Mouse (Mus musculus) thymus, adult 18-20 months (tissue): ENCODE results near the gene Hoxa2.

Experiments used
- DNase-seq, 2 experiments: peaks; one replicate each; pipeline ENCODE4 v3.0.0; 2022; ENCODE audit warnings: mixed read lengths in 2 of 2

Hoxa2 gene

GRCm38 (mm10) chr6:52162611-52163365 is 1.8 kb downstream of the Hoxa2 start:
- DNase-seq: no peak

DNA sequence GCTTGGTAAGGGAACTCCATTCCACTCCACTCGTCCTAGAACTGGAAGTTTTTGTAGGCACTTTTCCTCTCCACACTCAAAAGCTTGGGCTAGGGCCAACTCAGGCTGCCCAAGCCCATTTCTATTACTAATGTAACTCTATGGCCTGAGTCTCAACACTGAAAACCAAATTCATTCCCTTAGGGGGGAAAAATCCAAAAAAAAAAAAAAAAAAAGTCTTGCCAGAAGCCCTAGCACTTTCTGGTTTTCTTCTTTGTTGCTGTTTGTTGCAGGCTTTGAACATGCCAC is 2.6 kb downstream of the Hoxa2 start:
- DNase-seq: no peak

DNA sequence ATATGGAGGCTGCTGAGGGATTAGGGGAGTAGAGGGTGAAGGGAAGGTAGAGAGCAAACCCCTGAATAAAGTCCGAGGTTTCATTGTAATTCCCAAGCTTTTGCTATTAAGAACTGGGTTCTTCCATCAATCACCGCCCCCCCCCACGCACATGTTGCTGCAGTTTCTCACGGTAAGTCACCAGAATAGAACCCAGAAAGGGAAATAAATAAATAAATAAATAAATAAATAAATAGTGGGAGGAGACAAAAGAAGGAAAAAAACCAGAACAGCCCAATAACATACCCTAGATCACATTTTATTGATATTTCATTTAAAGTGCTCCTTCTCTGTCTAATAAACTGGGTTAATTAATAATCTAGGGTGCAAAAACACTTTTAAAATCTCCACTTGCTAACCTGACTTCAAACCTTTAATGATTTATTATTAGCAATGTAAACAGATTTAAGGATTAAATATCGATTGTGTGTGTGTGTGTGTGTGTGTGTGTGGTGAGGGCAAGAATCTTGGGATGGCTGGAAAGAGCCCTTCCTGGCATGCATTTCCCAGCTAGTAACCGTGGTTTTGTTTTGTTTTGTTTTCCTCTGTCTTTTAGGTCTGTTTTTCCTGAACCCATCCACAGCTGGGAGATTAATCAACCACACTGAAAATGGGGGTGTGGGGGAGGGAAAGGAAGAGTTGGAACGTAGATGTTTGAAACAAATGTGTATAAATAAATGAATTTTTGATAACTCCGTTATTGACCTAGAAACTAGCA is 3.1 kb downstream of the Hoxa2 start:
- DNase-seq: no peak

DNA sequence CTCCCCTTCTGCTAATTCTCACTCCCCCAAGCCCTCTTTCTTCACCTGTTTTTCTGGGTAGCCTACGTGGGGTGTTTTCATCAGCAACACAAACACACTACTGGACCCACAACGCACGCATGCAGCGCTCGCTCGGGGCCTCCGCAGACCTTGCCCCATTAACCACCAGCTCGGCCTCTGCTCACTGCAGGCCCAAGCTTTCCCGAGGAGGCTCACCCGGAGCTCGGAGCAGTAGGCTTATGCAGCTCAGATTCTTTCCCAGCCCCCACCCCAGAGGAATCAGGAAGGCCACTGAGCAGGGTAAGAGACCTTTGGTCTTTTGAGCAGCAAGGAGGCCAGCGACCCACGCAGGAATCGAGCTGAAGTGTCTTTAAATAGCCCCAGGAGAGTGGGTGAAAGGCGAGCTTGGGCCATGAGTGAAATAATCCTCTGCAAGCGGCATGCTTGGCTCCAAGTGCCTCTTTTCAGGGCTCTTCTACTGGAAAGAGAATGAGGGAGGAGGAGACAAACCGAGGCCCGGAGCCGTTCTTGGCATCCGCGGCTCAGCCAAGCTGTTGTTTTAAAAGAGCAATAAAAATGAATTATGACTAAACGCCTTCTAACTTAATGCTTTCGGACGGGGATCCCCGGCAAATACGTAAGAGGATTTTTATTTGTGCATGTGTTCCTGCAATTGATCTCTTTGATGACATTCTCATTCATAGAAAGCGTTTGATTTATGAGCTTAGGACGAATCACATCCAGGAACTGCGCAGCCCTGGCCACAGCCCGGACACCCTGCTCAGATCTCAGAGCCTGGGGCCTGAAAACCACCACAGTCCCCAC is 3.9 kb downstream of the Hoxa2 start:
- DNase-seq: no peak

DNA sequence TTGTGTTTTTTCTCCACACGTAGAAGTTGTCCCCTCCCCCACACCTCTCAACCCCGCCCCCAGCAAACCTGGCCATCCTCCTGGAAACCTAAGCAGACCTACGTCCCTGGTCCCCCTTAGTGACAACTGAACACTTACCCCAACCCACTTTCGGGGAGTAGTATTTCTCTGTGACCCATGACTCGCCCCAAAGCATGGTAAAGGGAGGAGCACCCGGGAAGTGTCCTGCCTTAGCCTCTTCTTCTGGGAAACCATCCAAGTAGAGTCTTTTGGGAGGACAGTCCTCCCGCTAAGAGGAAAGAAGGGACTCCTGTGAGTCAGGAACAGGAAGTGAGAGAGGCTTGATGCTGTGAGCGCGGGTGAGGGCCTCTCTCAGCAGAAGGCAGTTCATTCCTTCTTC is 4.7 kb downstream of the Hoxa2 start:
- no peak for DNase-seq

- DNase-seq: no peak
These were observed 5.4 kb downstream of the Hoxa2 start for GRCm38 (mm10) chr6:52159164-52159761.

- peak; percentile 51 to 55 for DNase-seq
These were observed 6.2 kb downstream of the Hoxa2 start, which contains the start of gene Hoxa1 for GRCm38 (mm10) chr6:52158276-52159051. Hoxa1 (minus strand) TSS chr6:52158317.

- no peak for DNase-seq
These were observed 7.0 kb downstream of the Hoxa2 start for GRCm38 (mm10) chr6:52157466-52158275.

DNA sequence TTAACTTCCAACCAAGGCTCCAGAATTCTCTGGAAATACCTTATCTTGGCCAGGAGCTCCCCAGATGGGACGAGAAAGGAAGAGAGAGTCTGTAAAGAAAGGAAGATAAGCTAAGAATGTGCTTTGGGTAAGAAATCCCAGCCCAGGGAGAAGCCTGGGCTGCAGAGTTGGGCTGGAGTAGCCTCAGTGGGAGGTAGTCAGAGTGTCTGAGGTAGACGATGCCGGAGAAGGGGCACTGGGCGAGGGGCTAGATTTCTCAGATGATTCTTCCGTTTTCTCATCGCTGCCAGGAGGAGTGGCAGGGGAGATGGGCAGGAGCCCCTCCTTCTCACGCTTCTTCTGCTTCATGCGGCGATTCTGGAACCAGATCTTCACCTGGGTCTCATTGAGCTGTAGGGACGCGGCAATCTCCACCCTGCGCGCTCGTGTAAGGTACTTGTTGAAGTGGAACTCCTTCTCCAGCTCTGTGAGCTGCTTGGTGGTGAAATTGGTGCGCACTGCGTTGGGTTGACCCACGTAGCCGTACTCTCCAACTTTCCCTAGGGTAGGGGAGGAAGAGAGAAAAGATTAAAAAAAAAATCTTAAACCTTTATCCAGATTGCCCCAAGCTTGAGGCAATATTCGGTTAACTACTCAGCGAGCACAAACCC is 8.0 kb downstream of the Hoxa2 start:
- DNase-seq: no peak

DNA sequence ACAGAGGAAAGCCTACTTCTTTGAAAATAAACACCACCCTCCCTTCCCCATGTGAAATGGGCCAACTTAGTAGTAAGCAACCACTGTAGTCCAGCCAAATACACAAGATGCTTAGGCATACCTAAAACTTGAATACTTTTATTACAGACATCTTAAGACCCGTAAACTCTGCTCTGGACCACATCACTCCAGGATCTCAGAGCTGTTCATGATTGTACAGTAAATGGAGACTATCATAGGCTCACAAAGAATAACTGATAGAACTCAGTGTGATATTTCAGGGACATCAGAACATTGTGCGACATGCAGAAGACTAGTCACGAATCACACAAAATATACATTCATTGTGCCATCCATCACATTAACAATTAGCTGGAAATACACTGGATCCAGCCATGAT is 9.2 kb downstream of the Hoxa2 start:
- DNase-seq: no peak

DNA sequence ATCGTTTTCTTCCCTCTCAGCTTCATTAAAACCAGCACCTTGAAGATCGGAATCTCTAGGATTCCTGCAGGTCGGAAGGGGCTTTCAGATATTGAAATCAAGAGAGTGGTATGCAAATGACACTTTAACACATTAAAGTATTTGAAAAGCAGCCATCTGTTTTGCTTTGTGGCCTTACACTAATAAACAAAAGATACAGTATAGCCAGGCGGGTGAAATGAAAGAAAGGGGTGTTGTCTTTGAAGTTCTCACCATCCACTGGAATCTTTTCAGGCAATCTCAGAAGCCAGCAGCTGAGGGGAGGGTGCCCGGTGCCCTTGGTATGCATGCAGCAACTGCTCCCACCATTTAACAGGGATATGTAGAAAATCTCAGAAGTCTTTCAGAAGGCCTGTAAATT is 10.6 kb downstream of the Hoxa2 start:
- no peak for DNase-seq

DNA sequence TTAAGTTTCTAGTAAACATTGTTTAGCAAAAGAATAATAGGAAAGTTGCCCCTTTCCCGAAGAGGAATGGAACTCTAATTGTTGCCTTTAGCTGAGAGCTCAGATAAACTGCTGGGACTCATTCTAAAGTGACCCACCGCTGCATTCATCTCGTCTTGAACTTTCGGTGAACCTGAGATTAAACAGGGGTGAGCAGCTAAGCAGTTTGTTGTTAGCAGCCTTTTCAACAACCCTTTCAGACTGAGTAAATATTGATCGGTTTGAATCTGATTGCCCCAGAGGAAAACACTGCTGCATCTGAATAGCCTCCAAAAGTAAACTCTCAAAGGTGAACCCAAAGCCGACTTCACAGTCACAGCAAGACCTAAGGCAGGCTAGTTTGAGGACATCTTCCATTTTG is 11.4 kb downstream of the Hoxa2 start:
- DNase-seq: no peak

GRCm38 (mm10) chr6:52152226-52153193 is 12.1 kb downstream of the Hoxa2 start:
- no peak for DNase-seq

DNA sequence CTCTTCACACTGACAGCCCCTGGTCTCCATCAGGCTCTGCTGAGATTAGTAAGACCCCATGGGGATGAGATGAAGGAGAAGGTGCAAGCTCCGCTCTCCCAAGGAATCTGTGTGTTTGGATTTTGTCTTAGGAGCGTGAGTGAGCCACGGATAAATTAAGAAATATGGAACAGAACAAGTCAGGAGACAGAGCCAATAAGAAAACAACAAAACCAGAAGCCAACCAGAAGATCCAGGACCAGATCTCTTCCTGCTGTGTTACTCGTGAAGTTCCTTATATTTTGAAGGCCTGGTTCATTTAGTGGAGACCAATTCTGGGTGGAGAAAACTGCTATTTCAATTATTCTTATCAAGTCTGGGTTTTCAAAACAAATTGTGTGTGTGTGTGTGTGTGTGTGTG is 13.1 kb downstream of the Hoxa2 start:
- DNase-seq: no peak

DNA sequence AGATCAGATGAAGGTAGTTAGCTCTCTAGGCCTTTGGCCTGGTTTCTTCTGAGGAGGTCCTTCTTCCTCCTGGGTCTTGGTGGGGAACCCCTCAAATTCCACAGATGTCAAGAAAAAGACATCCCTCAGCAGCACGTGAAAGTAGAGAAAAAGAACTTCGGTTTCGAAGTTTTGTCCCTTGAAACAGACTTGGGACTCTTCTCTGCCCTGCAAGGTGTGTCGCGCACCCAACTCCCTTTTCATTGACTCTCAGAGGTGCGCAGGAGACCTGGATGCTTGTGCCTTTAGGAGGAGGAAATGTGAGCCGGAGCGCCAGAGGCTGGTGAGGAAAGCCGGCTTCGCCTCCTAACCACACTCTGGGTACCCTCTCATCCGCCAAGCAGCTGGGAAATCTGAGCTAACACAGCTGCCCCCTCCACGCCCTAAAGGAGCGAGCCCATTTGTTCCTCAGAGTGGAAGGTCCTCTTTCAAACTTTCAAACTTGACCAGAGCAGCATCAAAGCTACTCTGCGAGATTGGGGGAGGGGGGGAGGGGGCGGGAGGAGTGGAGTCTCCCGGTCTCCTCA is 14.1 kb downstream of the Hoxa2 start:
- no peak for DNase-seq

DNA sequence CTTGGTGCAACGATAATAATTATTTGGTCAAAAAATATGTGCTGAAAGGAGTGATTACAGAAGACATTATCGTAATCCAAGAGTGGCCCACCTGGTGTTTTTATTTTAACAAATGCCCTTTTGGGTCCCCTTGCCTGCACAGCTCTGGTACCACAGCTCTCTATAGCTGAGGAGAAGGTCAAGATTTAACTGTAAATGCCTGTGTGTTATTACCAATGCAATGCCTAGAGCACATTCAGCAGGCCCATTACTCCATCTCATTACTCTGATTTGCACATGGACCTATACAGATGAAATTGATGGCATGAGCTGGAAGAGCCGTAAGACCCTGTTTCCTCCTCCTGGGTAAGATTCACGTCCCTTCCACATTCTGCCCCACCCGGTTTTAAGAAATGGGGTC is 25.5 kb downstream of the Hoxa2 start:
- DNase-seq: no peak

DNA sequence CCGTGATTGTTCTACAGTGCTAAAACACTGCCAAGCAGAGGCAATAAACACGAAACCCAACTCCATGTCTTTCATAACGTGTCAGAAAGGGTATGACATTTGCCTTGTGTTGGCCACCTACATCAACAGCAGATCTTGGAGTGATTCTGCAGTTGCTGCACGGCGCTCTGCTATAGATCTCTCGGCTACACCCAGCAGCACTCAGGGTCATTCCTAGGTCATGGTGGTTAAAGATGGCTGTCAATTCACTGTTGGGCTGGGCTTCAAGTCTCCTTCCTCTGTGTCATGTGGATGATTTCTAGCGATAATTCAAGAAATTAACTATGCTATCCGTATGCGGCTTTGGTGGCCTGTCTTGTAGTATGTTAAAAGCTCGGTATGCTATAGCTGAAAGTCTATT is 26.1 kb downstream of the Hoxa2 start:
- DNase-seq: no peak

GRCm38 (mm10) chr6:52137841-52138535 is 26.6 kb downstream of the Hoxa2 start:
- DNase-seq: no peak

DNA sequence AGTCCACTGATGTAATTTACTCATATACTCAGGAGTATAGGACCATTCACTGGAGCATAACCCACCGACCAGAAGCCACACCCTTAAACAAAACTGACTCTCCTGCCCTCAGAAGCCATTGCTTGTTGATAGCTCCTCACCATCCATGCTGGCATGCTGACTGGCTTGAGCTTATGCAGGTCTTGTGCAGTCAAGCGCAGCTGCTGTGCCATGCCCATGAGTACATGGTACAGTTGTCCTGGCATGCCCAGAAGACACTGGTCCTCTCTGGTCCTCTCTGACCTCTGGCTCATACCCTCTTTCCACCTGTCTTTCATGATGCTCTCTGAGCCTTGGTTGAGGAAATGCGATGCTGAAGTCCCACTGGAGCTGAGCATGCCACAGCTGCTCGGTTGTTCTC is 41.0 kb downstream of the Hoxa2 start:
- DNase-seq: no peak
